Mouse (Mus musculus): ENCODE data around the gene Kmt2b.

GRCm38 (mm10) chr7:30596093-30596492, 7.6 kb upstream of the Kmt2b start:
- no peak for TF ChIP-seq EP300 (IDR thresholded peaks at IDR 0.05; ENCODE audit: low read depth in 1 of 2, low read length in 2 of 2)
- no peak for TF ChIP-seq POLR2A (IDR thresholded peaks at IDR 0.05; ENCODE audit: control insufficient read depth in 1 of 2, insufficient read depth in 1 of 2, low read depth in 1 of 2, low read length in 2 of 2, poor library complexity in 1 of 2)
- TF ChIP-seq CTCF (IDR thresholded peaks at IDR 0.05 in 2 of 3, conservative IDR thresholded peaks at IDR 0.05 in 1 of 3; ENCODE audit: control insufficient read depth in 1 of 3, insufficient read depth in 1 of 3, low read depth in 2 of 3, low read length in 3 of 3, poor library complexity in 1 of 3, severe bottlenecking in 1 of 3), result no peak
- no peak for TF ChIP-seq CHD1 (IDR thresholded peaks at IDR 0.05; ENCODE audit: low read depth, low read length)
- no peak for TF ChIP-seq SMC3 (IDR thresholded peaks at IDR 0.05; ENCODE audit: low read depth, low read length)
- no peak for TF ChIP-seq POLR2AphosphoS2 (IDR thresholded peaks at IDR 0.05; ENCODE audit: low read length)
- TF ChIP-seq RCOR1 (IDR thresholded peaks at IDR 0.05; ENCODE audit: low read depth, low read length), result no peak
- TF ChIP-seq E2F4 (IDR thresholded peaks at IDR 0.05; ENCODE audit: borderline replicate concordance, low read depth, low read length), result no peak
- no peak for TF ChIP-seq ETS1 (IDR thresholded peaks at IDR 0.05; ENCODE audit: low read depth, low read length)
- TF ChIP-seq ZNF384 (IDR thresholded peaks at IDR 0.05; ENCODE audit: low read depth, low read length), result no peak
- TF ChIP-seq BHLHE40 (IDR thresholded peaks at IDR 0.05; ENCODE audit: borderline replicate concordance, low read depth, low read length), result no peak
